Mouse (Mus musculus): ENCODE measurements around the gene Vmn1r7. TPM values are rescaled to one million over a fixed set of nuclear protein-coding genes. Genes with fewer than 3 reads are reported as not detected.
"Not testable (repeated sequence)": the region's sequence is repeated elsewhere in the genome, so short reads cannot be mapped to it uniquely, and the experiment has no call there.

The Vmn1r7 gene
- polyA plus RNA-seq (2016; fragmentation: Nextera tagmentation; extraction: Ambion mirVana): not detected in 2 replicates

- not testable (repeated sequence) for H3K9me3 ChIP-seq; H3K27ac ChIP-seq; H3K36me3 ChIP-seq (replicated peaks); H3K27me3 ChIP-seq (ENCODE audit: poor library complexity, severe bottlenecking); H3K4me1 ChIP-seq; H3K4me3 ChIP-seq; DNase-seq (ENCODE audit: extremely low spot score, low spot score)
- 91% methylated on average over 2 of the region's 2 CpGs for WGBS
Observed at GRCm38 (mm10) chr6:57025224-57025623, at the start of gene Vmn1r7. Gene Vmn1r7, minus strand, starts transcription at chr6:57025324.

- no peaks in the 10 kb centered on the region for H3K9me3 ChIP-seq
- no peaks in the 10 kb centered on the region for H3K36me3 ChIP-seq (replicated peaks)
- no peaks in the 10 kb centered on the region for H3K27me3 ChIP-seq (ENCODE audit: poor library complexity, severe bottlenecking)
- WGBS: 78% methylated on average over 2 of the region's 2 CpGs
- H3K4me3 ChIP-seq: no peak within 1 kb of the TSS
- no peak within 1 kb of the TSS for H3K27ac ChIP-seq
- DNase-seq (ENCODE audit: extremely low spot score, low spot score): no peak
- H3K4me1 ChIP-seq: no peaks in the 10 kb centered on the region
Observed at GRCm38 (mm10) chr6:57066487-57066886, 41.4 kb upstream of the Vmn1r7 start, which contains the start of gene Vmn1r9. Gene Vmn1r9, plus strand, starts transcription at chr6:57066787.

GRCm38 (mm10) chr6:57063730-57064129, 38.6 kb upstream of the Vmn1r7 start:
- no peaks in the 10 kb centered on the region for H3K4me1 ChIP-seq
- H3K27ac ChIP-seq: no peak overlapping the region
- DNase-seq (ENCODE audit: extremely low spot score, low spot score): no peak
- no peaks in the 10 kb centered on the region for H3K9me3 ChIP-seq
- no peak overlapping the region for H3K4me3 ChIP-seq
- H3K36me3 ChIP-seq (replicated peaks): no peaks in the 10 kb centered on the region
- no peaks in the 10 kb centered on the region for H3K27me3 ChIP-seq (ENCODE audit: poor library complexity, severe bottlenecking)

GRCm38 (mm10) chr6:57034674-57035073, 9.6 kb upstream of the Vmn1r7 start:
- no peak for DNase-seq (ENCODE audit: extremely low spot score, low spot score)
- Histone ChIP-seq H3K9me3 (no peaks in the 10 kb centered on the region), H3K27me3 (ENCODE audit: poor library complexity, severe bottlenecking) (no peaks in the 10 kb centered on the region), H3K4me1 (no peaks in the 10 kb centered on the region), H3K27ac (no peak overlapping the region), H3K4me3 (no peak overlapping the region), H3K36me3 (replicated peaks) (no peaks in the 10 kb centered on the region)
- WGBS: 87% methylated on average over 2 of the region's 2 CpGs

GRCm38 (mm10) chr6:57031984-57032383, 6.9 kb upstream of the Vmn1r7 start, which contains the start of gene Vmn1r8:
Gene Vmn1r8, plus strand, starts transcription at chr6:57032284.
- H3K36me3 ChIP-seq (replicated peaks): no peaks in the 10 kb centered on the region
- H3K4me3 ChIP-seq: no peak within 1 kb of the TSS
- no peaks in the 10 kb centered on the region for H3K27me3 ChIP-seq (ENCODE audit: poor library complexity, severe bottlenecking)
- H3K9me3 ChIP-seq: no peaks in the 10 kb centered on the region
- no peaks in the 10 kb centered on the region for H3K4me1 ChIP-seq
- H3K27ac ChIP-seq: no peak within 1 kb of the TSS
- DNase-seq (ENCODE audit: extremely low spot score, low spot score): no peak

- Histone ChIP-seq H3K4me1 (no peaks in the 10 kb centered on the region), H3K36me3 (replicated peaks) (no peaks in the 10 kb centered on the region), H3K9me3 (no peaks in the 10 kb centered on the region), H3K4me3 (no peak within 1 kb of the TSS), H3K27me3 (ENCODE audit: poor library complexity, severe bottlenecking) (no peaks in the 10 kb centered on the region), H3K27ac (no peak within 1 kb of the TSS)
- 87% methylated on average over 2 of the region's 2 CpGs for WGBS
- DNase-seq (ENCODE audit: extremely low spot score, low spot score): no peak
Observed at GRCm38 (mm10) chr6:56996943-56997342, 28.2 kb downstream of the Vmn1r7 start, which contains the start of gene Vmn1r6. Gene Vmn1r6, plus strand, starts transcription at chr6:56997243.

Other genes starting within 250 kb of the Vmn1r7 start
- gene Kbtbd2, start 227.5 kb downstream of the Vmn1r7 start, polyA plus RNA-seq (2016; fragmentation: Nextera tagmentation; extraction: Ambion mirVana): 34.6 and 37.3 TPM in 2 replicates
- gene Fkbp9, start 193.3 kb downstream of the Vmn1r7 start, polyA plus RNA-seq (2016; fragmentation: Nextera tagmentation; extraction: Ambion mirVana): 58.4 and 63.8 TPM in 2 replicates
- gene Nt5c3, start 101.4 kb downstream of the Vmn1r7 start, polyA plus RNA-seq (2016; fragmentation: Nextera tagmentation; extraction: Ambion mirVana): 57.7 and 59.9 TPM in 2 replicates
- gene Vmn1r4, start 101.3 kb downstream of the Vmn1r7 start, polyA plus RNA-seq (2016; fragmentation: Nextera tagmentation; extraction: Ambion mirVana): 0.33 and 0.36 TPM in 2 replicates
- not detected in 2 replicates for gene Vmn1r5, start 55.1 kb downstream of the Vmn1r7 start, polyA plus RNA-seq (2016; fragmentation: Nextera tagmentation; extraction: Ambion mirVana)
- not detected in 2 replicates for gene Vmn1r6, start 28.1 kb downstream of the Vmn1r7 start, polyA plus RNA-seq (2016; fragmentation: Nextera tagmentation; extraction: Ambion mirVana)
- not detected in 2 replicates for gene Vmn1r8, start 7.0 kb upstream of the Vmn1r7 start, polyA plus RNA-seq (2016; fragmentation: Nextera tagmentation; extraction: Ambion mirVana)
- gene Vmn1r9, start 41.5 kb upstream of the Vmn1r7 start, polyA plus RNA-seq (2016; fragmentation: Nextera tagmentation; extraction: Ambion mirVana): not detected in 2 replicates
- gene Vmn1r10, start 84.1 kb upstream of the Vmn1r7 start, polyA plus RNA-seq (2016; fragmentation: Nextera tagmentation; extraction: Ambion mirVana): not detected in 2 replicates
- not detected in 2 replicates for gene Vmn1r11, start 108.1 kb upstream of the Vmn1r7 start, polyA plus RNA-seq (2016; fragmentation: Nextera tagmentation; extraction: Ambion mirVana)
- gene Vmn1r12, start 131.6 kb upstream of the Vmn1r7 start, polyA plus RNA-seq (2016; fragmentation: Nextera tagmentation; extraction: Ambion mirVana): not detected in 2 replicates
- not detected in 2 replicates for gene Vmn1r13, start 178.0 kb upstream of the Vmn1r7 start, polyA plus RNA-seq (2016; fragmentation: Nextera tagmentation; extraction: Ambion mirVana)
- not detected in 2 replicates for gene Vmn1r14, start 206.4 kb upstream of the Vmn1r7 start, polyA plus RNA-seq (2016; fragmentation: Nextera tagmentation; extraction: Ambion mirVana)
- 0.07 TPM in 1 of 2 replicates, not detected in the other for gene Vmn1r15, start 232.6 kb upstream of the Vmn1r7 start, polyA plus RNA-seq (2016; fragmentation: Nextera tagmentation; extraction: Ambion mirVana)